Mouse (Mus musculus): ENCODE measurements around the gene Prrc2a.
A peak's percentile ranks its signal among the peaks of the same experiment; 100 is the strongest.

Prrc2a gene

DNA sequence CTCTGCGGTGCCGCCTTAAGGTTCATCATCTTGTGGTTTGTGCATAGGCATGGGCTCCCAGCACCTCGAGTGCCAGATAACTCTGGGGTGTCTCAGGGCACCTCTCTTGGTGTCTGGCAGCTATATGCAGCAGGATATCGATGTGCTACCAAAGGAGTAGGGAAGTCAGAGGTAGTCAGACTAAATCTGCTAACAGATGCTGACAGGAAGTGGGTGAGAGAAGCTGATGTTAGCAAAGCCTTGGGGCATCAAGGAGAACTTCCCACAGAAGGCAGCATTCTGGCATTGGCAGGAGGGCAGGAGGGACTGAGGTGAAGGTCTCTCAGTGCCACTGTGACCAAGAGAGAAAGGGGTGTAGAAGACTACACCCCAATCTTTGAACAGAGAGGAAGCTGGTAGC is 25.4 kb upstream of the Prrc2a start:
- DNase-seq (ENCODE audit: low read depth, low spot score), result no peak

DNA sequence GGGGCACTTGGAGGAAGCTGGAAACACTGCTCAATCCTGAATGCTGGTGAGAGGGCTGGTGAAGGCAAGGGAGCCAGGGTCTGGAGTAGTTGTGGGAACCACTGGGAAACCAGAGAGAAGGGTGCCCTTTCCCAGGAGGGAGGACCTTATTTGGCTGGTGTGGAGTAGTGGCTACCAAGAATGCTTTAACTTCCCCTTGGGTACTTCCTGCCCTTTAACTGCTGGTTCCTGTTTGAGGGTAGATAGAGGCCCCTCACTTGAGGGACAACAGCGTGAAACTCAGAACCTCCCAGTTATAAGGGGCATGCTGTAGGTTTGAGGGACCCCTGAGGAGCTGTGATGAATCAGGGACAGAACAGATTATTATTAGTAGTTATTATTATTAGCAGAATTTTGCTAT is 24.5 kb upstream of the Prrc2a start:
- DNase-seq (ENCODE audit: low read depth, low spot score), result no peak

DNA sequence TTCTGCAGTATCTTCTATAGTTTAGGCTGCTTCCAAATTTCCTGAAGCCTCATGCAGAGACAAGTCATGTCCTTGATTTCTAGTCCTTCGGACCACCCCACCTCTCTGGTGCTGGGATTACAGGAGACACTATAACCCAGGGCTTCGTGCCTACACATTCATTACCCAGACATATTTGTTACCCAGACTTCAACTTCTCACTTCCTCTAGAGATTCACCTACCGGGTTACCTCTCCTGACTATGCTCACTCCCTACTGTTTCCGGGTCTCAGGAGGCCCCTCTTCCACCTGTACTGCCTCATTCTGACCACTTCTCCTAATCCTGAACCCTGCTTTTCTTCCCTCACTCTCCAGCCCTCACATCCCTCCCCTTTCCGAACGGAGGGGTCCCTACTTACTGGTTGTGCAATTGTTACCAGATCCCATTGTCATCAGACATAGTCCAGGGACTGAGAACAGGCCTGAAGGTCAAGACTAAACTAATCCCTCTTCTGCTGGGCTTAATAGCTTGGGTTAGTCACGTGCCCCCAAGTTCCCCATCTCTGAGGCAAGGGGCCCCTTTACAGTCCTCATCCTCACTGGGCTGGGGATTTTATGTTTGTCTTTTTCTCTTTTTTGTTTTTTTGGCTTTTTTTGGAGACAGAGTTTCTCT is 23.4 kb upstream of the Prrc2a start, which contains the start of gene Lst1:
Lst1 (minus strand) TSS at position 481 of the 652 bp plus-strand sequence.
- DNase-seq (ENCODE audit: low read depth, low spot score), result no peak

DNA sequence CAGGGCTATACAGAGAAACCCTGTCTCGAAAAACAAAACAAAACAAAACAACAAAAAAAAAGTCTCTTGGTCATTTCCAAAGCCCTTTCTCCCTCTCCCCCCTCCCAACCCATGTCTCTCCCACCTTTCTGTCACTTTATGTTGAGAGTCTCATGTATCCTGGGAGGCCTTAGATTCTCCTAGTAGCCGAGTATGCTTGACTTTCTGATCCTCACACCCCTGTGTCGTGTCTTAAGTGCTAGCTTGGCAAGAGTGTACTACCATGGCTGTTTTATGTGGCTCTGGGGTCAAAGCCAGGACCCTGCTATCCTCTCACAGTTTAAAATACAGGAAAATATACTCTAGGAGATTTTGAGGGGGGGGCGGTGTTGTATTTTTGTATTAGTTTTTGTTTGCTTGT is 22.6 kb upstream of the Prrc2a start:
- DNase-seq (ENCODE audit: low read depth, low spot score), result no peak

DNA sequence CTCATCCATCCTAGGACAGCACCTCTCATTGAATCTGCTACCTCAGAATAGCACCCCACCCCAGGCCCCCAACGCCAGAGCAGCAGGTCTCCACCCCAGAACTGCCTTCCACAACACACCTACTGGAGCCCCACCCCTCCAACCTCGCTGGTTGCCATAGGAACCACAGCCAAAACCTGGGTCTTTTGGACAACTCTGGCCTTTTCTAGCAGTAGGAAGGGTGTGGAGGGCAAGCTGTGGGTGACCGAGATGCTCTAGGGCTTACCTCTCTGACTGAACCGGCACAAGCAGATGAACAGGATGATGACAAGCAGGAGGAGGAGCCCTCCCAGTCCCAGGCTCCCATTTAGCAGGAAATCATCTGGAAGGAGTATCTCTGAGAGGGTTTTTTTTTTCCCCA is 22.0 kb upstream of the Prrc2a start:
- DNase-seq (ENCODE audit: low read depth, low spot score), result peak; percentile 61

DNA sequence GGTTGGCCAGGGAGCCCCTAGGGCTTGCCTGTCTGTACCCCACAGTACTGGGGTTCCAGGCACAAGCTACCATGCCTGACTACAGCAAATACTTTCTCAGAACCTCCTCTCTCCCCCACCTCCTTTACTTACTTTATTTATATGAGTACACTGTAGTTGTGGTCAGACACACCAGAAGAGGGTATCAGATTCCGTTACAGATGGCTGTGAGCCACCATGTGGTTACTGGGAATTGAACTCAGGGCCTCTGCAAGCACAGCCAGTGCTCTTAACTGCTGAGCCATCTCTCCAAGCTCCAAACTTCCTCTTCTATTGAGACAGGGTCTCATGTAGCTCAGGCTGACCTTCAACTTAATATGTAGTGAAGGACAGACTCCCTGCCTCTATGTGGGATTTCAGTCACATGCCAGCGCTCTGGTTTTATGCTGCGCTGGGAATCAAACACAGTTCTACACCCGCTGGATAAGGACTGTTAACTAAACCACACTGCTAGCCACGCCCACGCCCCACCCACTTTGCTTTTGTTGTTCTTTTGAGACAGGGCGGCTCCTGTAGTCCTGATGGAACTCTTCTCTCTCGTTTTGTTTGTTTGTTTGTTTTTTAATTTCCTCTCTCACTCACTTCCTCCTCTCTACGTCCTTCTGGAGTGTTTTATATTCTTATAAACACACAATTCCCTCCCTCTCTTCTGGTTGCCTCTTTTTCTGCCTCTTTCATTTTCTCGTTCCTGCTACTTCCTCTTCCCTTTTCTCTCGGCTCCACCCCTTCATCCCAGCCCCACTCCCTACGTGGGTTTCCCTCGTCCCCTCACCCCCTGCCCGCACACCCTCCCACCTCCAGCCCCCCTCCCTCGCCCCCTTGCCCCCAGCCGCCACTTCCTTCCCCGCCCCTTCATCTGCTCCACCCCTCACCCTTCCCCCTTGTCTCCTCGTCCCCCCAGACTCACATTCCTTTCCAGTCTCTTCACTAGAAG is 21.2 kb upstream of the Prrc2a start:
- DNase-seq (ENCODE audit: low read depth, low spot score), result peak; percentile 58

DNA sequence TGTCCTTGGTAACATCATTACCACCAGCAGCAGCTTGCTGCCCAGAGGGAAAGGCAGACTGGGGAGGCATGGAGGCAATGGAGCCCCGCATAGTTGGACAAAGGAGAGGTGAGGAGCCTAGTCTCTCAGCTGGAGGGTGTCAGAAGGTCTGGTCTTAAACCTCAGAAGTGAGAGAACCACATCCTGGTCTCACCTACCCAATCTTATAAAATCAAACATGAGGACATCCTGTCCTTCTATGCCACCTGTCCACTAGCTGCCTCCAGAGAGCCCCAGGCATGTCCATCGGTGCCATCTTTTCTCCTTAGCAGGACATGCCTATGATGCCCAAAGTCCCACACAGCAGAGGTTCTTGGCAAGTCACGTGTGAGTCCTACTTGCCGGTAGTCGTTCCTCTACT is 15.4 kb upstream of the Prrc2a start:
- no peak for DNase-seq (ENCODE audit: low read depth, low spot score)

DNA sequence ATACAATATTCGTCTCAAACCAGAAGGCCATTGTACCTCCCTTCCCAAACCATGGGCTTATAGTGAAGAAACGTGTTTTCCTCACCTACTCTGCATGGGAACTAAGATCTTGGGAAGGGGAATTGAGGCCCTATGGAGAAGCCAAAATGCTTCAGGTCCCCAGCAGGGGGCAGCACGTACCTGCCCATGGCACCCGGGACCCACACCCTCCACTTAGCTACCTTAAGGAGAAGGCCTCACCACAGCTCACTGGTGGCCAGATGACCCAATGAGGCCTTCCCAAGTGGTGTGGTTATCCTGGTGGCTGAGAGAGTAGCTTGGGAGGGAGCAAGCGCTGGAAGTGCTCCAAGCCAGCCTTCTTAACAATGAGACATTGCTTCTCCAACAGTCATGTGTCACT is 13.8 kb upstream of the Prrc2a start:
- DNase-seq (ENCODE audit: low read depth, low spot score), result peak; percentile 72

DNA sequence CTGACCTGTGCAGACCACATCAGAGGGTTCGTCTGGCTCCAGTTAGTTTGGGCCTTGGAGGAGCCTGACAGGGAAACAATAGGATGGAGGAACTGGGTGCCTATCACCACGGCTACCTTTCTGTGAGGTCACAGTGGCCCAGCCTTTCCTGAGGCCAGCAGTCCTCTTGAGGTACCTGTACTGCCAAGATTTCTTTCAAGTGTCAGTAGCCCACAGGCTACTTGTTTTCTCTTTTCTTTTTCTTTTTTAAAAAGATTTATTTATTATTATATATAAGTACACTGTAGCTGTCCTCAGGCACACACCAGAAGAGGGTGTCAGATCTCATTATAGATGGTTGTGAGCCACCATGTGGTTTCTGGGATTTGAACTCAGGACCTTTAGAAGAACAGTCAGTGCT is 11.3 kb upstream of the Prrc2a start, which contains the start of gene Aif1:
Aif1 (minus strand) TSS at position 101 of the 400 bp plus-strand sequence.
- no peak for DNase-seq (ENCODE audit: low read depth, low spot score)

DNA sequence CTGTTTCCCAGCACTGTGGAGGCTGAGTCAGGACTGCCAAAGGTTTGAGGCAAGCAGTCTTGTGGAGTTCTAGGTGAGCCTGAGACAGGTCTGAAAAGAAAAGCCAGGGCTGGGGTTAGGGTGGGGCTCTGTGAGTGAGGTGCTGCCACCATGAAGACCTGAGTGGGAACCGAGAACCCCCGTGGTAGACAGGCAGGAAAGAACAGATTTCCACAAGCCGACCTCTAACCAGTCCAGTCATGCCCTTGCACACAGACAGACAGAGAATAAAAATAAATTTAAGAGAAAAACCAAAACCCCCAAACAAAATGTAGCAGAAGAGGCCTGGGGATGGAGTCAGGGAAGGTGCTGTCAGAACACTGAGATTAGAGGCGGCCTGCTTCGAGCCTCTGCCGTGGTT is 10.7 kb upstream of the Prrc2a start:
- no peak for DNase-seq (ENCODE audit: low read depth, low spot score)

DNA sequence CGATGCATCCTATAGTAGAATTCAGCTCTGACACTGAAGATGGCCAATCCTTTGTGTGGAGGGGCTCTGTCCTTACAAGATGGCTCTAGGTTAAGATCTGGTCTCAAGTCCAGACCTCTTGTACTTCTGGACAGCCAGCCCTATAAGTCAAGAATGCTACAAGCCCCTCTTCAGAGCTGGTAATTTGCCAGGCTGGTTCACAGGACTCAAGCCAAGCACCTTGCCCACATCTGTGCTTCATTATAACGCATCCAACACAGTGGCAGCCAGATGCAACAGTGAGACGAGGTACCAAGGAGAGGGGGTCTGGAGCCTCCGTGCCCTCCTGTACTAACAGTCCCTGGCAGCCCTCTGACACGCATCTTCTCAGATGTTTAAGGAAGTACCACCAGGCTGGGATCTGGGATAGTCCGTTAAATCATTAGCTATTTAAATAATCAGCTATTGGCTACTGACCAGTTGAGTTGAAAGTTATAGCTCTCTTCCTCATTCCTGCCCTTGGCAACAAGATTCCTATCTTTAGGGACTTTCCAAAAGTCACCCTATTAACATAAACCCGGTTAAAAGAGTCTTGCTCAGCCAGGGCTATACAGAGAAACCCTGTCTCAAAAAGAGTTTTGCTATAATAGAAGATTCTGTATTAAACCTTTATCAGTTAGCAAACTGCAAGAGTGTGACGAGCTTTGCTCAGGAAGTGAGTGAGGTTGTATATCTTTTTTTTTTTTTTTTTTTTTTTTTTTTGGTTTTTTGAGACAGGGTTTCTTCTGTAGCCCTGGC is 9.7 kb upstream of the Prrc2a start:
- DNase-seq (ENCODE audit: low read depth, low spot score), result no peak

DNA sequence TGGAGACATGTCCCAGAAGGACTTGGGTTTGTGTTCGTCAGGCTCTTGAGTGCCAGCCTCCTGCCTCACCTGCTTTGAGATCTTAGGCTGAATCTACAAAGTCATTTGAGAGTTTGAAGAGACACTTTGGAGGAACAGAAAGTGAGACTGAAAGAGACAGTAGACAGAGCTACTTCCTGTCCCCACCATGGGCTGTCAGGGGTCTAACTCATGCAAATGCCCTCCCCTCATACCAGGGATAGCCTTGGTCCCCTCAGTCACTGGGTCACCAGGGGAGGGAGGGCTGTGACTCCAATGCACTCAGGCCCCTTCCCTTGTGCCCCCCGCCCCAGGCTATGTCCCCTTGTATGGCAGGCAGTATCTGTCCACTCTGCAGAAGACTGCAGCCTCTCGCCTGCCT is 8.6 kb upstream of the Prrc2a start:
- no peak for DNase-seq (ENCODE audit: low read depth, low spot score)

DNA sequence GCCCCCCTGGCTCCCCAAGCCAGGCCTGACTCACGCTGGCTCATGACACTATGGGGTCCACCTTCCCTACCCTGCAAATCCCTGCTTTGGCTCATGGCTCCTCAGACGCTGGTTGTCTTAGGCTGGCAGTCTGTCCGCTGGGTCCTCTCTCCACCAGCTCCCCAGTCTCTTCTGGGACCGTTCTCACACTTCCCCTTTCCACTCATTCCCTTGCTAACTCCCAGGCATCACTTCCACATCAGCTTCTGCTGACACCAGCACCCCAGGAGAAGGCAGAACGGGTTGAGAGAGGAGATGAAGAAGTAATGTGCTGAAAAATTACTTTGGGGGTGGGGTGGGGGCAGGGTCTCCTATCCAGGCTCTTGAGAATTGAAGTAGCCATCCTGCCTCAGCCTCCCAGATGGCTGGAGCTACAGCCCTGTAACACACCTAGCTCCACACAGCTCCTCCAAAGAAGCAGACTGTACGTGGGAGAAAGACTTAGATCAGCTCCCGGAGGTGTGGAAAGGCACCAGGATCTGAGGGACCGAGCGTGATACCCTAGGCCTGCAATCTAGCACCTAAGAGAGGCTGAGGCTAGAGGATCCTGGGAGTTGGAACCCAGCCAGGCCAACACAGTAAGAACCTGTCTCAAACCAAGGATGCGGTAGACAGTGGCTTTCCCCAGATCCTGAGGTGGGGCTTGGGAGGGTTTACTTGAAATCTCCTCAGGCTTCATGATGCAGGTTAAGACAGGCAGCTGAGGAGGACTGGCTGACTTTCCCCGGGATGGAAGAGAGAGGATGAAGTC is 7.9 kb upstream of the Prrc2a start:
- DNase-seq (ENCODE audit: low read depth, low spot score), result no peak

DNA sequence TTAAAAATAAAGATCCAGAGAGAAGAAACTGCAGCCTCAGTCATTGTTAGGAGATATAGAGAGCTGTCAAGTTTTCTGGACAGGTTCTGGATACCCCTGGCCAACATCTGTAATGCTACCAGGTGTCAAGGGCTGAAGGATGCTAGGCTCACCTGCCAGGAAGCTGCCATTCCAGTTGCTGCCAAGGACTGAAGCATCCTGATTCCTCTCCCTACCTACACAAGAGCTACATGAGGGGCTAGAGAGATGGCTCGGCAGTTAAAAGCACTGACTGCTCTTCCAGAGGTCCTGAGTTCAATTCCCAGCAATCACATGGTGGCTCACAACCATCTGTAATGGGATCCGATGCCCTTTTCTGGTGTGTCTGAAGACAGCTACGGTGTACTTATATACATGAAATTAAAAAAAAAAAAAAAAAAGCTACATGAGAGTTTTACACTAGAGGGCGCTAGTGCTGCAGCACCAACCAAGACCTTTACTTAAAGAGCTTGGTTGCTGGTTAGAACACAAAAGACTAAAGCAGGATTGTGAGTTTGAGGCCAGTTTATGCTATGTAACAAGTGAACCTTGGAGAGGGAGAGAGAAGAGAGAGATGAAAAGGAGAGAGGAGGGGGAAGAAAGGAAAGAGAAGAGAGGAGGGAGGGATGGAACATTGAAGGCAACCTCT is 4.0 kb upstream of the Prrc2a start:
- peak; percentile 68 for DNase-seq (ENCODE audit: low read depth, low spot score)

DNA sequence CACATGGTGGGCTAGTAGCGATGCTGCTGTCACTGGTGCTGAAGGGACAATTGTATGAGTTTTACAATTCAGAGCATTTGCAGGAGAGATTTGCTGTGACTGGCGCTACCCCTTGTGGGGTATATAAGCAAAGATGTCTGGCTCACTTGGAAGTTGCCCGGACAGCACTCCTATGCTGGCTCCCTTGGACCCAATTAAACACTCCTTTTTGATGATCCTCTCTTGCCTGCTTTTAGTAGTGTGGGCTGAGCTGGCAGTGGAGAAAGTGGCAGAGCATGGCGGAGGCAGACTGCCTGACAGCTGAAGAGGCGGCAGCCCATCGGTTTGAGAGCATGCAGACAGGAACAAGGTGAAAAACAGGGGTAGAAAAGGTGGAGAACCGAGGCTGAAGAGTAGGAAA is 3.1 kb upstream of the Prrc2a start:
- no peak for DNase-seq (ENCODE audit: low read depth, low spot score)

DNA sequence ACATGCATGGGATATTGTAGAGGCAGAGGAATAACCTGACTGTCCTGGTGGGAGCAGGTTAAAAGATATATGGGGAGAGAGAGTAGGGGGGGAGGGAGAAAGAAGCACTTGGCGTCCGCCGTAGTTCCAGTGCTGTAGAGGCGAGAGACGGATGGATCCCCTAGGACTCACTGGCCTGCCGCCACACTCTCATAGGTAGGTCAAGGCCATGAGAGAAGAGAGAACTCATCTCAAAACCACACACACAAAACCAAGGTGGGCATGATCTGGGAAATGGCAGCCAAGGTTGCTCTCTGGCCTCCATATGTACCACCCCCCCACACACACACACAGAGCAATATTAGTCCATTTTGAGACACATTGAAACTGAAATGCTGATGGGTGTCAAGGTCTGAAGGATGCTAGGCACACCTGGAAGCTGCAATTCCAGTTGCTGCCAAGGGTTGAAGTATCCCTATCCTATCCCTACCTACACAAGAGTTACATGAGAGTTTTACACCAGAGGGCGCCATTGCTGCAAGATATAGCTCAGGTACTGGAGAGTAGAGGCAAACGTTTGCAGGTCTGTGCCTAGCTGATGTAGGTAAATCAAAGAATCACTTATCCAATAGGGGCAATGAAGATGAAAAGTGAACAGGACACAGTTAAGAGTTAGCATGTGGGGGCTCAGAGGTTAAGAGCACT is 1.8 kb upstream of the Prrc2a start:
- DNase-seq (ENCODE audit: low read depth, low spot score), result peak; percentile 78

DNA sequence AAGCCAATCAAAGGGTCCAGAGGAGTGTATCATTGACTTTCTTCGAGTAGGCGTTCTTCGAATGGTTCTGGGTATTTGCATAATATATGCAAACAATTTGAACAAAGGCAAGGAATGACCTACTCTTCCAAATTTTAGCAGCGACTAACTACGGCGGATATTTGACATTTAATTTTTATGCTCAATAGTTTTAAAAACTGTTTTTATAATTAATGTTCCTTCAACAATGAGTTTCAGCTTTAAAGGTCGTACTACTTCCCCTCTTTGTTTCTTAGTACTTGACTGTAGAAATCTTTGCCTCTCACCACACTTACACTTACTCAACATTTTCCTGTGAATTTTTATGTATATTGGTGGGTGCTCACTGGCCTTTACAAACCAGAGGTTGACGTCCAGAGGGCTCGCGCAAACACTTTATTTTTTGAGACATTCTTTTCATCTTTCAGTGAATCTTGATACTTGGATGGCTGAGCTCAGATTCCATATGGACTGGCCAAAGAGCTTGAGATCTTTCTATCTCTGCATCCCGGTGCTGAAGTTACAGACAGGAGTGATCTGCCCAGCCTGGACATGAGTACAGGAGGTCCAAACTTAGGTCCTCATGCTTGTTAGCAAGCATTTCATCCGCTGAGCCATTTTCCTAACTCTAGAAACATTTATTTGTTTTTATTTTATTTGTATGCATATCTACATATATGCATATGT is 906 bp upstream of the Prrc2a start:
- DNase-seq (ENCODE audit: low read depth, low spot score), result no peak

DNA sequence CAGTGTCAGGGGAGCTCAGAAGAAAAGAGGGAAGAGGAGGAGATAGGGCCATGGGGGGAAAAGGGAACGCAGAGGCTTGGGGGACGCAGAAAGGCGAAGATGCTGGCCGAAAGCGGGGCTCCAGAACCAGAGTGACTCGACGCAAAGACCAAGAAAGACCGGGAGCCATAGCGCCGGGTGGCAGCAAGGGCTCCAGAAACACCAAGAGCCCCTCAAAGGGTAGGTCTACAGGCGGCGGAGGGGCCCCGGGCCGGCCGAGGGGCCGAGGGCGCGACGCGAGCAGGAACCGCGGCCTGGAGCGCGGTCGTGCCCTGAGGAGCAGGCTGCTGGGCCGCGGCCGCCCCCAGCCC is 504 bp downstream of the Prrc2a start:
- no peak for DNase-seq (ENCODE audit: low read depth, low spot score)

DNA sequence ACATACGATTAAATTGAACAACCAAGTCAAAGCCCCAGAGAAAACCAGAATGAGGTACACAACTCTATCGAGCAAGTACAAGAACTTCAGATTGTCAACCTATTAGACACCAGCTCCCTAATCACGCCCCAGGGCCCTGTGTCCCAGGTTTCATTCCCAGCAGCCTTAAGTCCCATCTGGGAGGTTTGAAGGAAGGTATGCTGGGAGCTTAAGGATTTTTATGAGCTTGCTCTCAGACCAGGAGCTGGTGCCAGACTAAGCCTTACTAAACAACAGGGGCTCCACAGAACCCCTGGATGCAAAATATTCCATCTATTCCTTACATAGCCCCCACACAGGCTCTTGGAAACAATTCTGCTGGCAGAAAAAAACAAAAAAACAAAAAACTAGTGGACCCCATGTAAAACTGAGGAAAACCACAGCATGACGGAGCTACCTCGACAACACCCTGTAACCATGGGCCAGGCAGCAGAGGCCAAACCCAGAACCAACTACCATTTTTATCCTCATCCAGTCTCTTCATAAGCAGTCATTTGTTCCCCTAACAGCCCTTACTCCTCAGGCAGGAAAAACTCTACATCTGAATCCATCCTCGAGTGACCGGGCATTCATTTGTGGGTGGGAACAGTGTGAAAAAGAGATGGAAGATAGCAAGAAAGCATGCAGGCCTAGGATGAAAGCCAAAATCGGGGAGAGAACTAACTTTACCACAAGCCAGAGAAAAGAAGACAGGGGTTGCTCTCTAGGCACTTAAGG is 1.2 kb downstream of the Prrc2a start:
- DNase-seq (ENCODE audit: low read depth, low spot score), result no peak

All from forelimb bud, embryonic 11.5 days (tissue).